Mouse (Mus musculus): ENCODE measurements around the gene Adamtsl2.

Gene Adamtsl2

DNA sequence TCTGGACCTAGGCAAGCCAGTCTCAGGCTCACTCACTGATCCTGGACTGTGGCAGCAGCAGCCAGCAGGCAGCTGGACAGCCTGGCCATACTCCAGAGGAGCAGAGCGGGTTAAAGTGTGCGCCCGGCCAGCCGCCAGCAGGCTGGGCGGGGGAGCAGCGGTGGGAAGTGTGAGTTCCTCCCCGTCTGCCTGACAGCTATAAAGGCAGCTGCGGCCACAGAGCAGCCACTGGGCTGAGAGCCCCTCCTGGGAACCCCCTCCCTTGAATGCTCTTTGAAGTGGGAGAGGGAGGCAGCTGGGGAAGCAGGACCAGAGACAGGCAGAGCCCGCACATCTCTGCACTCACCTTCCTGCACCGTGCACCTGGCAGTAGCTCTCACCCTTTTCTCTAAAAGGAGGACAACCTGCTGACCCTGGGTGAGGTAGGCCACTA, at the start of gene Adamtsl2:
Gene Adamtsl2 (plus strand): TSS at position 228 of the 433 bp plus-strand sequence.
- no peak for DNase-seq (ENCODE audit: low spot score in 2 of 2)

DNA sequence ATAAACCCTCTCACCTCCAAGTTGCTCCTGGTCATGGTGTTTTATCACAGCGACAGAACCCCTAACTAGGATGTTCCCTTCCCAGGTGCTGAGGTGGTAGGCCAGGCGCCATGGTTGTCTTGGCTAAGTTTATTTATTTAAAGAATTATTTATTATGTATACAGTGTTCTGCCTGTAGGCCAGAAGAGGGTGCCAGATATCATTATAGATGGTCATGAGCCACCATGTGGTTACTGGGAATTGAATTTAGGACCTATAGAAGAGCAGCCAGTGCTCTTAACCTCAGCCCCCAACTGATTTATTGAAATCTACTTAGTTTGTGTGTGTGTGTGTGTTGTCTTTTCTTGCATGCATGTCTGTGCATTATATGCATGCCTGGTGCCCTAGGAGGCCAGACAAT, 46.8 kb upstream of the Adamtsl2 start:
- DNase-seq (ENCODE audit: low spot score in 2 of 2): no peak

DNA sequence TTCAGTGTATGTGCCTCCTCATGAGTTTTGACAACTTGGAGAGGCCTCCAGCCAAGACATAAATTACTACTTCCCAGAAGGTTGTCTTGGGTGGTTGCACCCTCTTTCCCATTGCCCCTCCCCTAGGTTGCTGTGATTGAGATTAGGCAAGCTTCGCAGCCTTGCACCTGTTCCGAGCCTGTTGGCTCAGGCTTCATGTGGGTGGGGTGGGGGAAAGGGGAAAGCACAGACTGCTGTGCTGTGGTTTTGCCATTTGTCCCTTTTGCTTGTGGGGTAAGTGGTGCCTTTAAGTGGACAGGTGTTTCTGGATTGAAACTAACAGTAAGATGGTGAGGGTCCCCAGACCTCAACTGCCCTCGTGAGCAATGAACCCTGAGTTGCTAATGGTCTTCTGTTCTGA, 43.2 kb upstream of the Adamtsl2 start:
- DNase-seq (ENCODE audit: low spot score in 2 of 2): no peak

DNA sequence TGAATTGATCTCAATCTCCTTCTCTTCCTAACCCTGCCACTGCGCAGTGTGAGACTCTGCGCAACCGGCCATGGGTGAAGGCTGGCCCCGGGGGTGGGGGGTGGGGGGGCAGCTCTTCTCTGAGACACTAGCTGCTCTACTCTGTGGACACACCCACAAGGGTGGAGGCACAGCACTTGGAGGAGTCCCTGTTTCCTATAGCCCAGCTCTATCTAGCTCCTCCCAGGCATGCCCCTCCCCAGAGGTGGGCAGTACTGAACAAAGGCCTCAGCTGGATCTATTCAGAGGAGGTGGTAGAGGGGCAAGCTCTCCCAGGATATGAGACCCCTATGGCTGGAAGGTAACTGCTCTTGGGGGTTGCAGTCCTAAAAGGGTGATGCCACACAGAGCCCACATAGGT, 42.2 kb upstream of the Adamtsl2 start:
- no peak for DNase-seq (ENCODE audit: low spot score in 2 of 2)

DNA sequence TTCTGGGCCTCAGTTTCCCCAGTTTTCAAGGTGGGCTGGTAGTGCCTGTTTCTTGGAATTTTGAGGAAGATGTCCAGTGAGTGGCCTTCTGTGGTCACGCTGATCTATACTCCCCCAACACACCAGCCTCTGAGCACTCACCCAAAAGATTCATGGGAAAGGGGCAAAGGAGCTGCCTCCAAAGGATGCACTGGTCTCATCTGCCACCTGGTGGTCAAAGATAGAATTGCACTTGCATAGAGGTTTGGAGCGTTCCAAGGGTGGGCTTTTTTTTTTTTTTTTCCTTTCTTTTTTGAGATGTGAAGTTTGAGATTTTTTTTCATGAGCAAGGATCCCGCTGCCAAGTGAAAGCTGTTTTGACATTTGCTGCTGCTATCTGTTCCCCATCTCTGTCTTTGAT, 40.6 kb upstream of the Adamtsl2 start:
- DNase-seq (ENCODE audit: low spot score in 2 of 2): peak; percentile 73 to 85

DNA sequence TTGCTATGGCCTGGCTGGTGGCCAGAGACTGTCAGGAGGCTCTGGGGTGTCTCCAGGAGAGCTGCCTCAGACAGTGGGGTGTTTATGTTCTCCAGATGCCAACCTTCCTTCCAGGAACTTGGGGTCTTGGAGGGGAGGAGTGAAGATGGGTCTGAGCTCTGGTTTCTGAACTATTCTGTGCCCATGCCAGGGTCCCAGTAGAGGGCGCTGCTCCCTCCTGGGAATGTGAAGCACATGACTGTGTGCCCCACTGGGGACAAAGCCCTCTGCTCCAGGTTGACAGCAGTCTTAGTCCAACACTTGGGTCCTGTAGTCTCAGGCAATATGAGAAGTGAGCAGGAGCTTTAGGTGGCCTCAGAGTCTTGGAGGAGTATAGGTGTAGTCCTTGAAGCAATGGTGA, 39.9 kb upstream of the Adamtsl2 start:
- peak in 1 of 2 experiments; percentile 33 for DNase-seq (ENCODE audit: low spot score in 2 of 2)

DNA sequence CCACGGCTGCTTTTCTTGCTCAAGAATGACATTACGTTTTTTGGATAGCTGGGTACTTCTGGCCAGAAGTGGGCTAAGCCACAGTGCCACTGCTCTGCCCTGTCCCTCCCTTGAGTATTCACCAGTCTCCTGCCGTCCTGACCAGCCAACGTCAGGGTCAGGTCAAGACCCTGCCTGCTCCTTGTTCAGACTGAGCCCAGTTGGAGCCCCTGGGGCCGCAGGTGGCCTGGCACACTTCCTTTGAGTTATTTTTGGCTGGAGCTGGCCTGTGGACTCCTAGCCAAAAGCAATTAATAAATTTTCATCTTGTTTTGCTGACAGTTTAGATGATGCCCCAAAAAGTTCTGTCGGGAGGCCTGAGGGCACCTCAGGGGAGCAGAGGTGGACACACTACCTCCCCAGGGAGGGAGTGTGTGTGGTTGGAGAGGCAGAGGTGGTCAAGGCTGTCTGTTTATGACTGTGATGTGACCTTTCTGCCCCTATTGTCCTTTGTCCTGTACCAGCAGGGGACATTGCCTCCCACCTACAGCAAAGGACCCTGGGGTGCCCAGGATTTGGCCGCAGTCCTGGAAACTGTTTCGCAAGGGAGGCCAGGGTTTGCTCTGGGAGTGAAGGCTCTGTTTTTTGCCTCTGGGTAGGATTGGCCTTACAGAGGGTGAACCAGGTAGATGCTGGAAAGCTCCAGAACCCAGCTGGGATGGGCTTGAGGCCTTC, 36.9 kb upstream of the Adamtsl2 start:
- DNase-seq (ENCODE audit: low spot score in 2 of 2): no peak

DNA sequence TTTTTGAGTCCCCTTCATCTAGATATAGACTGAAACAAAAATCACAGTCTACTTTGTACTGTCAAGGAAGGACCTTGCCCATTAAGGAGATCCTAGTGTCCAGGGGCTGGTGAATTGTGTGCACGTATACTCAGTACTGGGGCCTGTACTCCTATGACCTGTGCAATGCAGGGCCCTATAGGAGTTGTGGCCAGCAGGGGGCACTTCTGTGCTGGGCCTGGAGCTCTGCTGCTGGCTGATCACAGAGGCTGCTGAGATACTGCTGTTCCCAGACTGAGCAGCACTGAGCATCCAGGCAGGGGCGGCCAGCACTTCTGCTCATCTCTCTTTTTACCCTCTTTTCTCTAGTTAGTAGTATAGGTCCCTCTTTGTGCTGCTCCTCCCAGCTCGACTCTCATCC, 35.7 kb upstream of the Adamtsl2 start:
- peak; percentile 91 to 93 for DNase-seq (ENCODE audit: low spot score in 2 of 2)

DNA sequence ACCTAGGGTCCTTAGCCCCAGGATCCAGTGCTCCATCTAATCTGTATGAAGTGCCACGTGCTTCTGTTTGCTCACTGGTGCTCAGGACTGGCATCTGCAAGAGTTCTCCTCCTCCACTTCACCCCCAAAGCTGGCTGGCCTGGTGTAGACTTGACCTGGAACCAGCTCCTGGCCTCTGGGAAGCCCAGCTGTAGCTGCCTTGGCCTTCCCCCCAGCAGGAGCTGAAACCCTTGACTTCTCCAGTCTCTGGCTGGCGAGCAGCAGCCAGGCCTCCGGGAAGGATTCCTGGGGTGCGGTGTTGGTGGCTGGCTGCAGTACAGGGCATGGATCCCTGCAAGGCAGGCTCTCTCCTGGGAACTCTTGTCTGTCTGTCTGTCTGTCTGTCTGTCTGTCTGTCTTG, 35.0 kb upstream of the Adamtsl2 start:
- DNase-seq (ENCODE audit: low spot score in 2 of 2): no peak

DNA sequence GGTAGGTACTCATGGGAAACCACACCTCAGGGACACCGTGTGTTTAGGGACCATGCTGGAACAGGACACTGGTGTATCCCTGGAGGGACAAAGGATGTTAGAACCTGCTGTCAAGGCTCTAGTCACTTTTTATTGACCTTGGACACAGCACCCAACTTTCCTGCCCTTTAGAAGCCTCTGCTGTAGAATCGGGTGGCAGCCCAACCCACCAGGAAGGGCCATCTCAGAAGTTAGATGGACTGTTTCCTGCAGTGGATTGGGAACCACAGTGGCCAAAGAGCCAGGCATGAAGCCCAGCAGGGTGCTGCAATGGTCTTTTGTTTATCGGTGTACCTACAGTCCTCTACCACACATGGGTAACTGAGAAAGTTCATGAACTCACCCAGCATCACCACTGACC, 34.5 kb upstream of the Adamtsl2 start:
- no peak for DNase-seq (ENCODE audit: low spot score in 2 of 2)

DNA sequence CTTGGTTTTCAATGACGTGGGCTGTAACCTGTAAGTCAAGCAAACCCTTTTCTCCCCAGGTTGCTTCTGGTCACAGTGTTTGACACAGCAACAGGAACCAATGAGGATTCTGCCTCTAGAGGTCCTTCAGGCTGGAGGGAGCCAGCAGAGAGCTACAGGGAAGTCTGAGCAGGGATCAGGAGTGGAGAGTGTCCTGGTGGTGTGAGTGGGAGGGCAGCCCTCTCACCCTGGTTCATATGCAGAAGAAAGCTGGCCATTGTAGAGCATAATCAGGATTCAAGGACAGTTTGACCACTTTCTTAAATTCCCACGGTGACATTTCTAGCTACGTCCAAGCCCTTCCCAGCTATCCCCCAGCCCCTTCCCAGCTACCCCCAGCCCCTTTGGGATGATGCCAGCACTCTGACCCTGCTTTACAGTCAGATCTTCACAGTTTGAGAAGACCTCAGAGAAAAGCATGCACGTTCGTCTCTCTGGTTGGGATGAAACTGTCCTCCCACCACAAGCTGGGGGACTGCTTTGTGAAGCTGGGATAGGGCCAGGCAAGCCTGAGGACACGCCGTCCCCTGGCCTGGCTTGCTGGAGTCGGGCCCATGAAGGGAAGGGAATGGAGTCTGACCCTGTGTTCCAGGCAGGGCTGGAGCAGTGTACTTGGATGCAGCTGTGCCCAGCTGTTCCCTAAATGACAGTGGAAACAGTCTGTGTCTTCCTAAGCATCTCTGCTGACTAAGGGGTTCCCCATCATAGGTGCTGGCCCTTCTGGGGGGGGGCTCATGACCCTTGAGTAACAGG, 33.0 kb upstream of the Adamtsl2 start:
- DNase-seq (ENCODE audit: low spot score in 2 of 2): no peak

DNA sequence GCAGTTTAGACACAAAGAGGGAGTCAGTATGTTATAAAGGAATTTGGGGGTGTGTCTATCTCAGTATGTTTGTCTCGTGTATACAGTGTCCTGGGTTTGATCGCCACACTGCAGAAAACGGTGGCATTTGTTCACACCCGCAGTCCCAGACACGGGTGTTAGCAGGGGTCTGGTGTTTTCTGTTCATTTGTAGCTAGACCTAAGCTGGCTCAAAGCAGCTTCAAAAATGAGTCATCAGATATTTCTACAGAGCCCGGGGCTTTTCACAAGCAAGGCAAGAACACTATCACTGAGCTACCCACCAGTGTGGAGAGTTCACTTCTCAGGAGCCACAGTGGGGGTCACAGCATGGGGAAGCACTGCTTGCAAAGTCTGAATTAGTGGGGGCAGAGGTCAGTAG, 29.8 kb upstream of the Adamtsl2 start:
- DNase-seq (ENCODE audit: low spot score in 2 of 2): no peak

DNA sequence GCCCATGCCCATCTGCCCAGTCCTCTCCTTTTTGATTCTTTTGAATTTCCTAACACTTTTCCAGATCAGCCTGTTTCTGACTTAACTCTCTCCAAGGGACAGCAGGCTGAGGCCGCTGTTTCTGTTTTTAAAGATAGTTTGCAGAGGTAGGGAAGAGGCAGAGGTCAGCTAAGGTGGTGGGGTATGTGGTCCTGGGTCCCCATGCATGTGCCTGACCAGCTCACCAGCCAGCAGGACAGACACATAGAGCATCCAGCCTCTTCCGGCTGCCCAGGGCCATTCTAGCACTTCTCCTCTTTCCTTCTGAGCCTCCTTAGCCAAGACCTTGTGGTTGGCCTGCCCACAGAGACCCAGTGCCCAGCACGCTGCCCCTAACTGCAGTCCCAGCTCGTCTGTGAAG, 20.9 kb upstream of the Adamtsl2 start:
- DNase-seq (ENCODE audit: low spot score in 2 of 2): no peak

DNA sequence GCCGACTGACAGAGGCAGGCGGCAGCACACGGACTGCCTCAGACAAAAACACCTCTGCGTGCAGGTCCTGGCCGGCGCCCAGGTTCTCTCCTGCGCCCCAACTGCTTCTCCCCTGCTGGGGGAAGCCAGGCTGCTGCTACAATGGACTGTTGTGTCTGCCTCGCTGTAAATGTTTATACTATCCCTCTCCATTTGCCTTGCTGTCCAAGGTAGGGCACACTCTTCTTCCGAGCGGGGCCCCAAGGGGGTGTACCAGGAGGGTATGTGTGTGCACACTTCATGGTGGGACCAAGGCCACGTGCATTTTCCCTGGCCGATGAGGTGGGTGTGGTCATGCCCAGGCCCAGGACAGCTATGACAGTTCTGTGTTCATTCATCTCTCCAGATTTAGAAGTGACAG, 20.4 kb upstream of the Adamtsl2 start:
- DNase-seq (ENCODE audit: low spot score in 2 of 2): no peak

DNA sequence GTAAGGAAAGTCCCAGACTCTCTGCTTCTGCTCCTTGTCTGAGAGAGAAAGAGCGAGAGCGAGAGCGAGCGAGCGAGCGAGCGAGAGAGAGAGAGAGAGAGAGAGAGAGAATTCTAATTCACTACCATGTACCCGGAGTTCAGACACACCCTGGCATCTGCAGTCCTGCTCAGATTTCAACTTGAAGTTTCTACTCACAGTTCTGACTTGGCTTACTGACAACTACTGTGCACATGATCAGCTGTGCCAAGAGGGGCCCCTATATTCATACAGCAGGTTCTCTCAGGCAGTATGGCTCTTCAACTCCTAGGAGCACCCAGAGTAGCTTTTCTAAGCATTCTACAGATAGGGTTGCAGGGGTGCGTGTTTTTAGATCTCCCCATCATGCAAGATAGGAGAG, 20.0 kb upstream of the Adamtsl2 start:
- DNase-seq (ENCODE audit: low spot score in 2 of 2): no peak

DNA sequence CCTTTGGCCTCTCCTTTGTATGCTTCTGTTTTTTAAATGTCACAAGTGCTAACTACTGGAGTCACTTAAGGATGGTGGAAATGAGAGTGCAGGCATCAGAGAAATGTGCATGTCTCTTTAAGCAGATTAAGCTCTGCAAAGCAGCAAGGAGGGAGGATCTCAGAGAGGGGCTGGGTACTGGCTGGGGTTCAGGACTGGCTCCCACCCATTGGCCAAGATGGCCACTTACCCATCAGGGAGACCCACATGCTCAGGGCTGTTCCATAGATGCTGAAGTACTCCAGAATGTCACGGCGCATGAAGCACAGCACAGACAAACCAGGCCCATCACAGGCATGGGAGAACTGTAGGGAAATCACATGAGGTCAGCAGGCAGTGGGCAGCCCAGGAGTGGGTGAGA, 12.1 kb upstream of the Adamtsl2 start:
- DNase-seq (ENCODE audit: low spot score in 2 of 2): no peak

DNA sequence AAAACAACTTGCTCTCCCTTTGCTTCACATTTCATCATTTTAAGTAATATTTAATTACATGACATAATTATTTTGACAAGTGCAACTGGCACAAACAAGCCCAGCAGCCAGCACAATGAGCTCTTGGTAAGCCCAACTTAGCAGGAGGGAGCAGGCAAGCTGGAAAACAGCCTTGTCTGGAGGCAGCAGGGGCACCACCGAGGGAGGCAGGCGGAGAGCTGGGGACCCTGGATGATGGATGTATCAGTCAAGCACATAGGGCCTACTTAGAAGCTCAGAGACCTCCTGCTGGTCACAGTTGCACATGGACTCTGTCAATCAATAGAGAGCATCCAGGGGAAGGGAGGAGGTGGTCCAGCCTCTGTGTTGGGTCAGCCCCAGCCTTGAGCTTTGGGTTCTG, 11.2 kb upstream of the Adamtsl2 start:
- DNase-seq (ENCODE audit: low spot score in 2 of 2): no peak

DNA sequence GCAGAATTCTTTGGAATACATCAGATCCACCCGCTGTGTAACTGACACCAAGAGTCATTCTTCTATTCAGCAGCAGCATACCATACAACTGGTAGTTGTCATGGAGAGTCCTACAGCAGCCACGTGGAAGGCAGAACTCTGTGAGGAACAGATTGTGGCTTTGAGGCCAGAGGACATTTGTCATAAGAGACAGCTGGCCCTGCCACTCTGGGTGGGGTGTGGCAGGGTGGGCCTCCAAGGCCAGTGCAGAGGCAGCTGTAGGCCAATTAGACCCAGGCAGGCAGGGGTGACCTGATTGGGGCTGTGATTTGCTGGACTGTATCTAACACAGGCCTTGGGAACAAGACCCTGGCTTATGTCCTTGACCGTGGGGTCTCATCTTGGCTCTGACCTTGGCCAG, 9.5 kb upstream of the Adamtsl2 start:
- DNase-seq (ENCODE audit: low spot score in 2 of 2): no peak

DNA sequence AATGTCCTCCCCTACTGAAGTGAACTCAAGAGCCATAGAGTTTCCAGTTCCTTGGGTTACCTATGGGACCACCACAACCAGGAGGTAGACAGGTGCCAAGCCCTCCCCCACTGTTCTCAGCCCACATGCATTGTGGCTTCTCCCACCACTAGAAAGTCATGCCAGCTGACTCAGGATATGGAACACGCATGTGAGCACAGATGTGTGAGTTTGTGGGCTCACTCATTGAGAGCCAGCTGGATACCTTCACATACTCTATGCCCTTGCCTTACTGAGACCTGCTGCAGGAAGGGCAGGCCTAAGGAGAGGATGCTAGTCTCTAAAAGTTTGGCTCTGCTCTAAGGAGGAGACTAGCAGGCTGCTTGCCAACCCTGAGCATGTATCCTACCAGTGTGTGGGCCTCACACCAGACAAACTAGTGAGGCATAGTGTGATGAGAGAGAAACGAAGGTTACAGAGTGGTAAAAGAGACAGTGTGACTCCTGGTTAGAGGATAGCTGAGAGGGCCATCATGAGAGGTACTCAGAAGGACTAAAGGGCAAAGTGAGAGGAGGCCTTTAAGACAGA, 8.8 kb upstream of the Adamtsl2 start:
- peak; percentile 37 to 39 for DNase-seq (ENCODE audit: low spot score in 2 of 2)

DNA sequence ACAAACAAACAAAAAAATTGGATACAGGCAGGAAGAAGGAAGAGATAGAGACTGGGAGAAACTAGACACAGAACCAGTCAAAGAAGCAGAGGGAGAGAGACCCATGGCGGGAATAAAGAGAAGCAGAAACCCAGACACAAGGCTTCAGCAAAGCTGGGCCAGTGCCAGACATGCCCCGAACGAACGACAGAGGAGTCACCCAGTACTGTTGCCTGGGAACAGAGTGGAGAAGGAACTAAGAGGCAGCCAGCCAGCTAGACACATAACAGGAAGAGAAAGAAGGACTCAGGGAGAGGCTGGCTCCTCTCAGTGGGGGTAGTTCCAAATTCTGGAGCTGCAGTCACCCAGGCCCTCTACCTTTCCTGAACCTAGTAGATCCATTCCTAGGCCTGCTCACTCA, 8.0 kb upstream of the Adamtsl2 start:
- peak; percentile 83 to 89 for DNase-seq (ENCODE audit: low spot score in 2 of 2)

DNA sequence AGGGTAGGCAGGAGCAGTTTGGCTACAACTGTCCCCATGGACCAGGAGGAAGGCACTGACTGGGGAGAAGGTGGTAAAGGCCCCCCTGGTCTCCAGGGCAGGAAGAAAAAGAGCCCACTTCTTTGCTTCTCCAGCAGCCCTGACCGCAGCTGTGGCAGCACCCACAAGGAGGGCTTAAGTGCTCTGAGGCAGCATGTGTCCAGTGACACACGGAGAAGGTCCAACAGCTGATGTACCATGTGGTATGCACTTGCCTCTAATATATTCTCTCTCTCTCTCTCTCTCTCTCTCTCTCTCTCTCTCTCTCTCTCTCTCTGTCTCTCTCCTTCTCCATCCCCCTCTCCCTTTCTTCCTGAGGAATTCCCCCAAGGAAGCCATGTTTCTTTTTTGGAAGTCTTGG, 7.2 kb upstream of the Adamtsl2 start, which contains the start of gene Mymk:
Gene Mymk (minus strand): TSS at position 202 of the 400 bp plus-strand sequence.
- DNase-seq (ENCODE audit: low spot score in 2 of 2): no peak

DNA sequence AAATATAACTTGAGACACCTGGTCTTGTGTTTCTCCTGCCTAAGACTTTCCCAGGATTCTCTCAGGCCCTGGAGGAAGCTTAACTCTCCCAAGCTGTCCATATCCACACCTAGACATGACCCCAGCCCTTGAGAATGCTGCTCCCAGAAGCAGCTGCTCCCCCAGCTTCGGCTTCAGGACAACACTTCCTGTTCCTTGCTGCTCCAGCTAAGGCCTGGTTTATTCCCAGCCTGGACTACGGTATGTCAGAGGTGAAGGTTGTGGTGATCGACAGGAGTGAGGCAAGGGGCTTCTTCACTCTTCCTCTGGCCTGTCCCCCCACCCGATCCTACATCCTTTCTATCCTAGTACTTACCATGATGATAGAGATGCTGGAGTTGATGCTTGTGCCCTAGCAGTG, 5.8 kb upstream of the Adamtsl2 start:
- no peak for DNase-seq (ENCODE audit: low spot score in 2 of 2)

DNA sequence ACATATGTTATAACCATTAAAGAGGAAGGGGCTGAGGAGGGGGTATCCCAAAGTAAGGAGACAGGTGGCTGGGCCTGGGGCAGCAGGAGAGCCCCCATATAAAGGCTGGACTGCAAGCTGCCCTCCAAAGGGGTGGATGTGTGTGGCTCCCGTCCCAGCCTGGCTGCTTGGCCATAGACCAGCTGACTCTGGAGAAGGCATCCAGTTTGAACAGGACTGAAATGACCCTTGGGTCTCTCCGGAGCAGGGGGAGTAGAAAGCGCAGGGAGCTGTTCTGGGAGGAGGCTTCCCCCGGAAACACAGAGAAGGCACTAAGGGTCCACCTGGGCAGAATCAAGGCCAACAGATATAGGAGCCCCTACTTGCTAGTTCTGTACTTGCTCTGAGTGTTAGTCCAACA, 4.4 kb upstream of the Adamtsl2 start:
- no peak for DNase-seq (ENCODE audit: low spot score in 2 of 2)
